Mouse (Mus musculus): ENCODE results near the gene Luc7l. TPM values are rescaled to one million over a fixed set of nuclear protein-coding genes. Genes with fewer than 3 reads are reported as not detected.
"Not testable (repeated sequence)": the region's sequence is repeated elsewhere in the genome, so short reads cannot be mapped to it uniquely, and the experiment has no call there.

Luc7l gene
- total RNA-seq, 2 experiments from 2014 or later = 12.2 to 16.6 TPM

GRCm38 (mm10) chr17:26251886-26252538 lies 684 bp upstream of the Luc7l start:
- DNase-seq = no peak

DNA sequence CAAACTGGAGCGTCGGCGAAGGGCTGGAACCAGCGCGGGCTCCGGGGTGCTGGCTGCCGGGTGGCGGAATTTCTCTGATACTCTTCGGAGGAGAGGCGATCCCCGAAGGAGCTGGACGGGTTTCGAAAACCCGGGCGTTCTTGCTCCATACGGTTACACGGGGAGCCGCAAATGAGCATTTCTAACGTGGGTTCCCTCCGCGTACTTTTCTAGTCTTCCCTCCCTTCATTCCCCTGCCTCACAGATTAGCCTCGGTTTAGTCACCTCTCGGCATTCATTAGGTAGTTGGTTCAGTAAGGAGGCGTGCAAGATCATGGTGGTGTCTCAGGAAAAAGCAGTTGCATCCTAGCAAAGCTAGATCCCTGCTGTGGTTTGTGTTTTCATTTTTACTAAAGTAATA lies 703 bp downstream of the Luc7l start:
- DNase-seq = no peak

DNA sequence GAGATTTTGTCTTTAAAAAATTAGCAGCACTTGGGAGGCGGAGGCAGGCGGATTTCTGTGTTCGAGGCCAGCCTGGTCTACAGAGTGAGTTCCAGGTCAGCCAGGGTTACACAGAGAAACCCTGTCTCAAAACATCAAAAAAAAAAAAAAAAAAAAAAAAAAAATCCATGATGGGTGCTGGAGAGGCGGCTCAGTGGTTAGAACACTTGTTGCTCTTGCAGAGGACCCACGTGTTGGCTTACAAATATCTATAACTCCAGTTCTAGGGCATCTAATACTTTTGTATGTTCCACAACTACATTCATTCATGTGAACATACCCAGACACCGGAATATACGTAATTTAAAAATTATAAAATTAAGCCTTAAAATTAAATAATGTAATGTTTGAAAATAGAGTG lies 2.6 kb downstream of the Luc7l start:
- DNase-seq = no peak

GRCm38 (mm10) chr17:26261826-26262225 lies 9.1 kb downstream of the Luc7l start:
- DNase-seq = no peak

DNA sequence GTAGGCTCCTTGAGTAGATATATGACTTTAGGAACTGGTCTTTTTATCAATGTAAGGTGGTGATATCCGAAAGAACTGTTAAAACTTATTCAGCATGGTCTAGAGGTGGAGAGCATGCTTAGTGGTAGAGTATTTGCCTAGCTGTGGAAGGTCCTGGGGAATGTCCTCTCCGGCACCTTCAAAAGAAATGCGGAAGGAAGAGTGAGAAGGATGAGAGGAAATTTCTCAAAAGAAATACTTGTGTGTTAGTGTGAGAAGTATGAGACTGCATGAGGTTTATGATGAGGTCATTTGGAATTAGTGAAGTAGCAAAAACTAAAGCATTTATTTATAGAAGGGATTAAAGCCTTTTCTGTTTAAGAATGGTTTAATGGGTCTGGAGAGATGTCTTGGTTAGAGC lies 9.7 kb downstream of the Luc7l start:
- DNase-seq = no peak

GRCm38 (mm10) chr17:26268851-26269250 lies 16.2 kb downstream of the Luc7l start:
- no peak for DNase-seq

GRCm38 (mm10) chr17:26269577-26269976 lies 16.9 kb downstream of the Luc7l start:
- not testable (repeated sequence) for DNase-seq

- DNase-seq = no peak
Observed at GRCm38 (mm10) chr17:26272586-26272985, 19.9 kb downstream of the Luc7l start.

DNA sequence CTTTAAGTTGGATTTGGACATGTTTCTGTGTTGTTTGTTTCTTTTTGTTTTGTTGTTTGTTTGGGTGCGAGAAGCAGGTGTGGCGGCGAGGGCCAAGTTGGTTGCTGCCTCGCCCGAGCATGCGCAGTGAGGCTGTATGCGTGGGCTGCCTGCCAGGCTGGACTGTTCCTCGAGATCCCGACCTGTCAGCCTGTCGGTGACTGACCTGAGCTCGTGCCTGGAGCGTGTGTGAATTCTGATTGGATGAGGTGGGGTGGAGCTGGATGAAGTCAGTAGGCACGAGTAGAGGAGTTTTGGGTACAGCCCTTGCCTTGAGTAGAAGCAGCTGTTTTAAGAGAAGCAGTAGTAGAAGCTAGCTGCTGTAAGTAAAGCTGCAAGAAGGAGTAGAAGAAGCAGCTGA lies 23.2 kb downstream of the Luc7l start:
- DNase-seq = peak; percentile 29 to 37

GRCm38 (mm10) chr17:26276711-26277110 lies 24.0 kb downstream of the Luc7l start:
- DNase-seq = peak in 1 of 2 experiments; percentile 54

DNA sequence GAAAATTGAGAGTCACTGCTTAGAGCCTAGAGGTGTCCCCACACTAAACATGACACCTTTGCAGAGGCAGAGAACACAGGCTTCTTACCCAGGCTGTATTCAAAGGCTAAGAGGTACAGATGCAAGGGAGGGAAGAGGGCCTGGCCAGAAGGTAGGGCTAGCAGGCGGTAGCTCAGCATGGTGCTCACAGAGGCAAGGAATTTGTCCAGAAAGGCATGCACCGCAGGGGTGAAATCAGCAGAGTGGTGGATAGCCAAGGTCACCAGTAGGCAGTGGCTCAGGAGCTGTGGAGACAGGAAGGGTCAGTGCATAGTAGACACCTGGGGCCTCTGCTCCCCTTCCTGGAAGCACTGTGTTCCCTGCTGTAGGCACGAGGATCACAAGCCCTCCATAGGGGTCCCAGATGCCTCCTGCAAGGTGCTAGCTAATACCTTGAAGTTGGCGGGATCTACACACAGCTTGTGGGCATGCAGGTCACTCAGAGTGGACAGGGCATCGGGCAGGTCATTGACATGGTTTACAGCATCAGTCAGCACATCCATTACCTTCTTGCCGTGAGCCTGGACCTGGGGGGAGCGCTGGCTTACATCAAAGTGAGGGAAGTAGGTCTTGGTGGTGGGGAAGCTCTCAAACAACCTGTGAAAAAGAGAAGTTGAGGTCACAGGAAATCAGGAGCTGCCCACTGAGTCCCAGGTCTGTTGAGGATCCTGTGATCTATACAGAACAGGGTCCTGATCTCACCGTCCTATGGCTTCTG lies 33.7 kb downstream of the Luc7l start:
- no peak for DNase-seq

DNA sequence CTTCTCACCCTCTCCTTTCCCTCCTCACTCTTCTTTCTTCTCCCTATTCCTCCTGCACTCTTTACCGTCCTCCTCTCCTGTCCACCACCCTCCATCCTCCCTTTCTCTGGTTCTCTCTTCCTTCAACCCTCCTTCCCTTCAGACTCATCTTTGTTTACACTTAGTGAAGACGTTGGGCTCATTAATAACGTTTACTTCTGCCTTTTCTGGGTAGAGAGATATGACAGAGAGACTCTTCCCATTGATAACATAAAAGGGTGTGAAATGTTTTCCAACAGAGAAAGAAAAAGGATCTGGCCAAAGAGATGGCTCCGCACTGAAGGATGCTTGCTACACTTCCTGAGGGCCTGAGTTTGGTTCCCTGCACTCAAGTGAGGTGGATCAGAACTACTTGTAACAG lies 36.8 kb downstream of the Luc7l start:
- DNase-seq = no peak

GRCm38 (mm10) chr17:26298318-26298717 lies 45.6 kb downstream of the Luc7l start:
- not testable (repeated sequence) for DNase-seq

- DNase-seq = peak; percentile 76 to 91
Observed at GRCm38 (mm10) chr17:26314291-26314690, 61.6 kb downstream of the Luc7l start.

DNA sequence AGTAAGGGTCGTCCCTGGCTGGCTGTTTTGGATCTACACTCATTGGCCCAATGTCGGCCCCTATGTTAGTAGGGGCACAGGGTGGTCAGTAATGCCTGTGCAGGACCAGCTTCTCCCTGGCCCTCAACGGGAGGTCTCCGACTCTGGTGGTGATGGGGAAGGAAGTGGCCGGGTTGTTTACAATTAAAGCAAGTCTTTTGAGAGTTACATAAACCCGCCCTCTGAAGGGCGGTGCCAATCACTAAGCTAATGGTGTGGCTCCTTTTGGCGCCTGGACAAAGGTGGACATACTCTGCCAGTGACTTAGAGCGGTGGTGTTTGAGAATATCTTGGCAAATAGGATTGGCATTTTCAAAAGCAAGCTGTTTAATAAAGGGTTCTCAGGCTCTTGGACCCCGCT lies 62.8 kb downstream of the Luc7l start:
- peak; percentile 18 for DNase-seq

DNA sequence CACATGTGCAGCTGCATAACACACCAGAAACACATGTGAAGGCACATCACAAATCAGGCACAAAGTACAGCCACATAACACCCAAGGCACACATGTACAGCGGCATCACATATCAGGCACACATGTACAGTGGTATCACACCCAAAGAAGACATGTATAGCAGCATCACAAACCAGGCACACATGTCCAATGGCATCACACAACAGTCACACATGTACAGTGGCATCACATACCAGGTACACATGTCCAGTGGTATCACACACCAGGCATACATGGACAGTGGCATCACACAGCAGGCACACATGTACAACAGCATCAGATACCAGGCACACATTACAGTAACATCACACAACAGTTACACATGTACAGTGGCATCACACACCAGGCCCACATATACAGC lies 65.7 kb downstream of the Luc7l start:
- no peak for DNase-seq

Other genes with a start within 250 kb of the Luc7l start
- gene Rab11fip3, start 183.3 kb upstream of the Luc7l start, total RNA-seq (2021) = 10 to 100 TPM; 30.6 to 30.7 TPM
- gene Decr2, start 162.6 kb upstream of the Luc7l start, total RNA-seq (2021) = 10 to 100 TPM; 11.9 to 12.8 TPM
- 1 to 10 TPM; 4.7 to 5.1 TPM for gene Nme4, start 157.3 kb upstream of the Luc7l start, total RNA-seq (2021)
- 1 to 10 TPM; 5.0 to 6.7 TPM for gene Tmem8, start 139.6 kb upstream of the Luc7l start, total RNA-seq (2021)
- 100 to 1,000 TPM; 165 to 179 TPM for gene Mrpl28, start 129.4 kb upstream of the Luc7l start, total RNA-seq (2021)
- gene Axin1, start 114.2 kb upstream of the Luc7l start, total RNA-seq (2021) = 10 to 100 TPM; 17.0 to 19.7 TPM
- gene Pdia2, start 53.8 kb upstream of the Luc7l start, total RNA-seq (2021) = not detected
- under 1 TPM; 0.15 to 0.77 TPM for gene Rgs11, start 49.9 kb upstream of the Luc7l start, total RNA-seq (2021)
- gene Arhgdig, start 45.1 kb upstream of the Luc7l start, total RNA-seq (2021) = 1 to 10 TPM in 1 of 2 experiments, under 1 TPM in 1; 0.95 to 1.2 TPM
- 100 to 1,000 TPM; 138 TPM for gene Fam234a, start 8.7 kb upstream of the Luc7l start, total RNA-seq (2021)
- gene Neurl1b, start 161.9 kb downstream of the Luc7l start, total RNA-seq (2021) = 1 to 10 TPM; 5.6 to 5.9 TPM

All from heart, adult 18-20 months (tissue).